Mouse (Mus musculus): ENCODE results near the gene Gm29094. TPM values are rescaled to one million over a fixed set of nuclear protein-coding genes. Genes with fewer than 3 reads are reported as not detected.
"Not testable (repeated sequence)": the region's sequence is repeated elsewhere in the genome, so short reads cannot be mapped to it uniquely, and the experiment has no call there.

Gene Gm29094
- total RNA-seq, 2 experiments from 2014 or later, result not detected

- intact Hi-C loops (cut with DNase I), result not testable (repeated sequence)
These were observed 38.0 kb downstream of the Gm29094 start for GRCm38 (mm10) chr9:89237131-89237530.

GRCm38 (mm10) chr9:89238976-89239505 lies 39.9 kb downstream of the Gm29094 start:
- intact Hi-C loops (cut with DNase I), result not testable (repeated sequence)

More at GRCm38 (mm10) chr9:89237131-89237530, 38.0 kb downstream of the Gm29094 start:
- DNase-seq (ENCODE audit: low spot score in 2 of 2), result not testable (repeated sequence)

GRCm38 (mm10) chr9:89240516-89241019 lies 41.4 kb downstream of the Gm29094 start:
- DNase-seq (ENCODE audit: low spot score in 2 of 2); intact Hi-C loops (cut with DNase I): not testable (repeated sequence)

More at GRCm38 (mm10) chr9:89238976-89239505, 39.9 kb downstream of the Gm29094 start:
- DNase-seq (ENCODE audit: low spot score in 2 of 2), result not testable (repeated sequence)

- intact Hi-C loops (cut with DNase I), result no loop called here
- no peak for DNase-seq (ENCODE audit: low spot score in 2 of 2)
These were observed 54.2 kb downstream of the Gm29094 start for GRCm38 (mm10) chr9:89253400-89253799.

- DNase-seq (ENCODE audit: low spot score in 2 of 2), result no peak
- intact Hi-C loops (cut with DNase I), result no loop called here
These were observed 57.6 kb downstream of the Gm29094 start for GRCm38 (mm10) chr9:89256556-89257335.

GRCm38 (mm10) chr9:89263968-89264367 lies 64.8 kb downstream of the Gm29094 start:
- no peak for DNase-seq (ENCODE audit: low spot score in 2 of 2)
- intact Hi-C loops (cut with DNase I), result no loop called here

GRCm38 (mm10) chr9:89264571-89264970 lies 65.4 kb downstream of the Gm29094 start:
- intact Hi-C loops (cut with DNase I), result no loop called here
- no peak for DNase-seq (ENCODE audit: low spot score in 2 of 2)

Other genes starting within 250 kb of the Gm29094 start
- gene Bcl2a1a, start 242.5 kb upstream of the Gm29094 start, total RNA-seq (2021), result not detected
- gene Trim43b, start 106.5 kb upstream of the Gm29094 start, total RNA-seq (2021), result not detected
- gene Bcl2a1b, start 170 bp upstream of the Gm29094 start, total RNA-seq (2021), result under 1 TPM in 1 of 2 experiments, not detected in 1; 0.64 TPM
- 10 to 100 TPM; 28.4 to 38.4 TPM for gene Mthfs, start 11.3 kb downstream of the Gm29094 start, total RNA-seq (2021)

All from left cerebral cortex, postnatal 36 days (tissue).